Mouse (Mus musculus): ENCODE data around the gene Clip2.
"Not testable (repeated sequence)": the region's sequence is repeated elsewhere in the genome, so short reads cannot be mapped to it uniquely, and the experiment has no call there.

- TF ChIP-seq CHD1 (IDR thresholded peaks at IDR 0.05; ENCODE audit: low read depth, low read length); USF2 (conservative IDR thresholded peaks at IDR 0.05; ENCODE audit: low read depth, low read length); CTCF (conservative IDR thresholded peaks at IDR 0.05 in 1 of 2, IDR thresholded peaks at IDR 0.05 in 1 of 2; ENCODE audit: low read depth in 2 of 2, low read length in 2 of 2); GABPA (IDR thresholded peaks at IDR 0.05; ENCODE audit: insufficient replicate concordance, low read depth, low read length): not testable (repeated sequence)
These were observed 76.5 kb downstream of the Clip2 start for GRCm38 (mm10) chr5:134475686-134476085.

Data from CH12.LX (cell line).